Mouse (Mus musculus): ENCODE data around the gene H2-Q6.
"Not testable (repeated sequence)": the region's sequence is repeated elsewhere in the genome, so short reads cannot be mapped to it uniquely, and the experiment has no call there.

DNA sequence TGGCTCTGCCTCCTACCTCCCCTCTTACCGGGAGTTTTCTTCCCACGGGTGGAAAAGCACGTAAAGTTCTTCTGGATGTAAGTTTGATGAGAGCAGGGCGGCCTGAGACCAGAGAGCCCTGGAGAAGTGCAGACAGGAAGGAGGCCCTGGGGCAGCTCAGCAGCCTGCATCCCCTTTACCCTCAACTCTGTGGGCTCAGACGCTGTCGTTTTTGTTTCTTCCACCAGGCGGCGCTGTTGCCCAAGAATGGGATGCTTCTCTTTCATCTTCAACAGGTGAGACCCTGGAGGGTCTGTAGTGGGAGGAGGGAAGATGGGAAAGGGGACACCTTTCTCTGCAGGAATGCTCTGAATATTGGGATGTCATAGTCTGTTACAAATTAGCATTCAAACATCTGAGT is 41.0 kb downstream of the H2-Q6 start:
- not testable (repeated sequence) for TF ChIP-seq POLR2A, EP300 (IDR thresholded peaks at IDR 0.05; ENCODE audit: insufficient read depth, low read depth, low read length)
